22 mouse cellular contexts compared by ENCODE assay signal in the genomic region with DNA sequence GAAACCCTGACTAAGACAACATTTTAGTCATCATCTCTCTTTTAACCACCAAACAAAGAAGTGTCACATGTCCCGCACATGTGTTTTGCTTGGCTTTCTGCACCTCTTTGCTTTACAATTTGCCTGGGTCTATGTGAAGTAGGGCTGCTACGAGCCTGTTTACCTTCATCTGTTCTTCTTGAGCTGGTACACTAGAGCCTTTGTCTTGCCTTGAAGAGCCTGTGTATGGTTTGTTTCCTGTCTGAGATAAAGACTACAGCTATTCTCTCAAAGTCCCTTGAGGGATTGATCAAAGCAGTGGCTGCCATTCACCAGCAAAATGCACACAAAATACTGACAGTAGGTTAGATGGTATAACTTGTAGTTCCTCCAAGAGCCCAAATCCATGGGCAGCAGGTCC.
DNase-seq lines count a peak whose midpoint lies in the region; ATAC-seq and TF ChIP-seq lines count a peak whose summit lies in the region.
"Had no signal": no experiment of that assay in that cellular context is flagged by ENCODE, and none has a peak within 500 bp of the region (broad histone marks: within the 10 kb centered on the region; RNA-seq: fewer than 3 reads in every experiment).

No protein-coding gene starts in this region.

- TF ChIP-seq POLR2A in MEL (IDR thresholded peaks at IDR 0.05; ENCODE audit: control insufficient read depth in 1 of 2, insufficient read depth in 1 of 2, low read depth in 1 of 2, low read length in 2 of 2, poor library complexity in 1 of 2): no peak

- 60% methylated on average over 2 of the region's 2 CpGs for WGBS in liver, embryonic 11.5 days
- 50% methylated on average over 2 of the region's 2 CpGs for WGBS in liver, embryonic 14.5 days (ENCODE audit: insufficient replicate concordance)
- 85% methylated on average over 2 of the region's 2 CpGs for WGBS in limb, embryonic 10.5 days

- H3K9me3 ChIP-seq in liver, embryonic 11.5 days (ENCODE audit: control insufficient read depth, low read length): no peaks in the 10 kb centered on the region
- no peaks in the 10 kb centered on the region for H3K9me3 ChIP-seq in MEL (replicated peaks; ENCODE audit: insufficient read depth, low read length)
- no peaks in the 10 kb centered on the region for H3K9me3 ChIP-seq in liver, embryonic 14.5 days (ENCODE audit: control insufficient read depth, low read length)
- H3K9me3 ChIP-seq in limb, embryonic 10.5 days (replicated peaks): no peaks in the 10 kb centered on the region
- H3K9me3 ChIP-seq: forebrain, embryonic 10.5 days; hindbrain, embryonic 12.5 days; hindbrain, embryonic 15.5 days had no signal

- no peak for TF ChIP-seq EP300 in MEL (IDR thresholded peaks at IDR 0.05; ENCODE audit: low read depth in 1 of 2, low read length in 2 of 2)
- TF ChIP-seq EP300 in liver, embryonic 14.5 days (IDR thresholded peaks at IDR 0.05; ENCODE audit: low read depth): no peak

- TF ChIP-seq CTCF in MEL (IDR thresholded peaks at IDR 0.05 in 2 of 3, conservative IDR thresholded peaks at IDR 0.05 in 1 of 3; ENCODE audit: control insufficient read depth in 1 of 3, insufficient read depth in 1 of 3, low read depth in 2 of 3, low read length in 3 of 3, poor library complexity in 1 of 3, severe bottlenecking in 1 of 3): no peak
- TF ChIP-seq CTCF in liver, embryonic 14.5 days (IDR thresholded peaks at IDR 0.05; ENCODE audit: low read depth): no peak

- no peaks in the 10 kb centered on the region for H3K79me2 ChIP-seq in MEL (ENCODE audit: control insufficient read depth, insufficient read depth, low read length, poor library complexity)

- peaks cover 39% of the 10 kb centered on the region for H3K4me1 ChIP-seq in liver, embryonic 11.5 days (replicated peaks; ENCODE audit: control insufficient read depth, insufficient read depth, low read length)
- peaks cover 26 to 43% of the 10 kb centered on the region in 2 experiments for H3K4me1 ChIP-seq in MEL (ENCODE audit: control insufficient read depth in 1 of 2, insufficient read depth in 2 of 2, low read length in 2 of 2)
- H3K4me1 ChIP-seq in liver, embryonic 14.5 days (replicated peaks; ENCODE audit: control insufficient read depth in 2 of 2, insufficient read depth in 2 of 2, low read length in 1 of 2): peaks cover 46 to 49% of the 10 kb centered on the region in 2 experiments
- H3K4me1 ChIP-seq in limb, embryonic 10.5 days: 0 out of 2 replicates have a peak, but pooled peaks cover 3% of the 10 kb centered on the region
- H3K4me1 ChIP-seq: hindbrain, embryonic 12.5 days; hindbrain, embryonic 15.5 days had no signal

- no peak for DNase-seq in liver, embryonic 11.5 days (ENCODE audit: low spot score)
- DNase-seq in liver (no peak), MEL (ENCODE audit: low read depth, low spot score) (peak; percentile 45)
- DNase-seq in liver, embryonic 14.5 days (ENCODE audit: low read depth in 3 of 3, low spot score in 3 of 3): no peak
- DNase-seq in yolk sac, embryonic 10.5 days (ENCODE audit: low spot score): peak; percentile 20
- no peak for DNase-seq in limb, embryonic 10.5 days (ENCODE audit: low spot score)
- DNase-seq in frontal cortex, postnatal 36 days (ENCODE audit: low spot score in 2 of 2): no peak
- DNase-seq: adrenal gland, postnatal 10 days; adrenal gland, postnatal 36 days; cerebellum, adult 11 months; cerebellum, adult 2 months; cerebellum, adult 9-11 months; cerebellum, postnatal 25 days; forebrain, postnatal 0 days; gastrocnemius, postnatal 25 days; heart, adult 2 months had no signal

- H3K4me3 ChIP-seq in liver, embryonic 11.5 days (ENCODE audit: low read depth, low read length): no peak overlapping the region
- H3K4me3 ChIP-seq in MEL (ENCODE audit: control insufficient read depth in 1 of 2, insufficient read depth in 1 of 2, low read depth in 2 of 2, low read length in 2 of 2): no peak overlapping the region
- H3K4me3 ChIP-seq in liver, embryonic 14.5 days (ENCODE audit: insufficient read depth in 1 of 2, low read depth in 2 of 2, low read length in 2 of 2): no peak overlapping the region
- no peak overlapping the region for H3K4me3 ChIP-seq in limb, embryonic 10.5 days
- H3K4me3 ChIP-seq: forebrain, embryonic 10.5 days; heart, adult 2 months; hindbrain, embryonic 12.5 days; hindbrain, embryonic 15.5 days had no signal

- peak; percentile 38 for ATAC-seq in liver, embryonic 11.5 days (replicated peaks; ENCODE audit: low FRiP score)
- ATAC-seq in liver, embryonic 14.5 days (ENCODE audit: insufficient read depth): peak; percentile 54; the same call in 1 of the 2 replicates
- ATAC-seq: forebrain, embryonic 14.5 days; forebrain, postnatal 0 days; Patski had no signal

- H3K4me2 ChIP-seq in liver, embryonic 11.5 days: peak overlapping the region; percentile 45
- H3K4me2 ChIP-seq in liver, embryonic 14.5 days (ENCODE audit: low read depth): peak overlapping the region; percentile 37
- H3K4me2 ChIP-seq: heart, embryonic 11.5 days; hindbrain, embryonic 12.5 days; hindbrain, embryonic 15.5 days had no signal

- no peaks in the 10 kb centered on the region for H3K27me3 ChIP-seq in liver, embryonic 11.5 days (replicated peaks; ENCODE audit: control insufficient read depth, insufficient read depth, low read length)
- H3K27me3 ChIP-seq in MEL (ENCODE audit: control insufficient read depth in 1 of 2, insufficient read depth in 2 of 2, low read length in 2 of 2): no peaks in the 10 kb centered on the region
- H3K27me3 ChIP-seq in liver, embryonic 14.5 days (ENCODE audit: control insufficient read depth, insufficient read depth, low read length): no peaks in the 10 kb centered on the region
- no peaks in the 10 kb centered on the region for H3K27me3 ChIP-seq in limb, embryonic 10.5 days (ENCODE audit: low read depth, poor library complexity, severe bottlenecking)
- H3K27me3 ChIP-seq: hindbrain, embryonic 12.5 days; hindbrain, embryonic 15.5 days; Patski had no signal

- H3K36me3 ChIP-seq in liver, embryonic 11.5 days (ENCODE audit: control insufficient read depth, insufficient read depth, low read length): no peaks in the 10 kb centered on the region
- peaks cover 0 to 52% of the 10 kb centered on the region in 2 experiments; a peak in 2 of 4 replicates for H3K36me3 ChIP-seq in MEL (ENCODE audit: control insufficient read depth in 1 of 2, insufficient read depth in 2 of 2, low read length in 2 of 2)
- no peaks in the 10 kb centered on the region for H3K36me3 ChIP-seq in liver, embryonic 14.5 days (replicated peaks; ENCODE audit: control insufficient read depth, insufficient read depth, low read depth)
- 0 out of 2 replicates have a peak, but pooled peaks cover 6% of the 10 kb centered on the region for H3K36me3 ChIP-seq in limb, embryonic 10.5 days
- H3K36me3 ChIP-seq: hindbrain, embryonic 12.5 days; hindbrain, embryonic 15.5 days had no signal

- no peak for TF ChIP-seq RAD21 in MEL (IDR thresholded peaks at IDR 0.05; ENCODE audit: low read depth, low read length)

- peak overlapping the region; percentile 71 for H3K27ac ChIP-seq in liver, embryonic 11.5 days (ENCODE audit: low read depth, low read length)
- peak overlapping the region; percentile 58 for H3K27ac ChIP-seq in MEL (ENCODE audit: control insufficient read depth, low read depth, low read length)
- H3K27ac ChIP-seq in liver, embryonic 14.5 days: peak overlapping the region; percentile 32; the same call in 1 of the 2 replicates
- H3K27ac ChIP-seq in limb, embryonic 10.5 days: no peak overlapping the region
- H3K27ac ChIP-seq: forebrain, embryonic 10.5 days; heart, adult 2 months; hindbrain, embryonic 12.5 days; hindbrain, embryonic 15.5 days had no signal

- H3K9ac ChIP-seq in liver, embryonic 11.5 days (ENCODE audit: low read depth, low read length): no peak overlapping the region; the same call in 1 of the 2 replicates
- no peak overlapping the region for H3K9ac ChIP-seq in MEL (ENCODE audit: control insufficient read depth, low read depth, low read length, poor library complexity, severe bottlenecking)
- no peak overlapping the region for H3K9ac ChIP-seq in liver, embryonic 14.5 days (replicated peaks)
- H3K9ac ChIP-seq: forebrain, postnatal 0 days; hindbrain, embryonic 12.5 days; hindbrain, embryonic 15.5 days had no signal

TF ChIP-seq in MEL, 35 proteins besides CTCF, POLR2A, EP300 and RAD21:
- TF ChIP-seq MEF2A (IDR thresholded peaks at IDR 0.05; ENCODE audit: extremely low read depth, insufficient replicate concordance, low read depth, low read length, poor library complexity, severe bottlenecking): no peak
- no peak for TF ChIP-seq JUND (IDR thresholded peaks at IDR 0.05; ENCODE audit: low read depth, low read length)
- no peak for TF ChIP-seq UBTF (IDR thresholded peaks at IDR 0.05; ENCODE audit: borderline replicate concordance, insufficient read depth, low read depth, low read length)
- TF ChIP-seq BHLHE40 (IDR thresholded peaks at IDR 0.05; ENCODE audit: borderline replicate concordance, low read depth, low read length): no peak
- TF ChIP-seq CHD2 (IDR thresholded peaks at IDR 0.05; ENCODE audit: low read length): no peak
- TF ChIP-seq GATA1 (IDR thresholded peaks at IDR 0.05; ENCODE audit: low read depth, low read length): no peak
- no peak for TF ChIP-seq KAT2A (conservative IDR thresholded peaks at IDR 0.05; ENCODE audit: low read depth, low read length)
- no peak for TF ChIP-seq SMC3 (IDR thresholded peaks at IDR 0.05; ENCODE audit: low read depth, low read length)
- no peak for TF ChIP-seq MAFK (IDR thresholded peaks at IDR 0.05; ENCODE audit: borderline replicate concordance, low read depth, low read length)
- no peak for TF ChIP-seq USF1 (IDR thresholded peaks at IDR 0.05; ENCODE audit: low read depth, low read length)
- TF ChIP-seq HCFC1 (IDR thresholded peaks at IDR 0.05; ENCODE audit: low read depth, low read length): no peak
- TF ChIP-seq MYB (IDR thresholded peaks at IDR 0.05; ENCODE audit: low read depth, low read length): no peak
- no peak for TF ChIP-seq ZMIZ1 (IDR thresholded peaks at IDR 0.05; ENCODE audit: low read depth, low read length)
- TF ChIP-seq POLR2AphosphoS2 (IDR thresholded peaks at IDR 0.05; ENCODE audit: low read length): no peak
- TF ChIP-seq MAX (IDR thresholded peaks at IDR 0.05; ENCODE audit: low read length): no peak
- no peak for TF ChIP-seq SIN3A (IDR thresholded peaks at IDR 0.05; ENCODE audit: low read length)

Comparison
In these comparisons a context has a peak if more than half of its experiments do, and no peak if none do; other contexts are left out.
1. DNase-seq: peak in MEL (single experiment) and yolk sac, embryonic 10.5 days (single experiment); none in liver, embryonic 11.5 days (single experiment), liver (single experiment), liver, embryonic 14.5 days (0 of 3), limb, embryonic 10.5 days (single experiment) and frontal cortex, postnatal 36 days (0 of 2).